Mouse (Mus musculus) forebrain, embryonic 16.5 days (tissue): ENCODE measurements around the gene Ccdc150. TPM values are rescaled to one million over a fixed set of nuclear protein-coding genes. Genes with fewer than 3 reads are reported as not detected.

ENCODE experiments used
- ATAC-seq: fragments of 200-750 bp; cut with Nextera tagmentation; 2 replicates; pipeline ENCODE4 v1.8.0; 2017; ENCODE audit warnings: mild to moderate bottlenecking, moderate library complexity
- H3K27ac ChIP-seq: fragments of 300-500 bp; sonication (generic); 2 replicates; pipeline ENCODE4 v1.5.1; 2014; ENCODE audit warnings: low read length, control low read depth
- H3K27me3 ChIP-seq: fragments of 300-500 bp; sonication (generic); replicated peaks from 2 replicates; pipeline ENCODE4 v1.6.1; 2014; ENCODE audit warnings: low read length; ENCODE audit not compliant: control insufficient read depth, insufficient read depth
- H3K36me3 ChIP-seq: fragments of 300-500 bp; sonication (generic); 2 replicates; pipeline ENCODE4 v1.6.1; 2014; ENCODE audit not compliant: control insufficient read depth, insufficient read depth
- H3K4me1 ChIP-seq: fragments of 300-500 bp; sonication (generic); replicated peaks from 2 replicates; pipeline ENCODE4 v1.6.1; 2014; ENCODE audit warnings: low read length; ENCODE audit not compliant: control insufficient read depth, insufficient read depth
- H3K4me2 ChIP-seq: fragments of 300-500 bp; sonication (generic); 2 replicates; pipeline ENCODE4 v1.6.1; 2014; ENCODE audit warnings: mild to moderate bottlenecking, low read length, control low read depth
- H3K4me3 ChIP-seq: fragments of 300-500 bp; sonication (generic); replicated peaks from 2 replicates; pipeline ENCODE4 v1.5.1; 2014; ENCODE audit warnings: mild to moderate bottlenecking, low read length, control low read depth
- H3K9ac ChIP-seq: fragments of 300-500 bp; sonication (generic); replicated peaks from 2 replicates; pipeline ENCODE4 v1.6.1; 2014; ENCODE audit warnings: low read depth, low read length, control low read depth
- H3K9me3 ChIP-seq: fragments of 300-500 bp; sonication (generic); 2 replicates; pipeline ENCODE4 v1.6.1; 2016; ENCODE audit warnings: low read length; ENCODE audit not compliant: control insufficient read depth
- WGBS: fragments of 180-500 bp; shearing (Covaris S2); extraction: QIAGEN DNeasy Blood & Tissue Kit; methylation state at CpG from one replicate; pipeline ENCODE4 v1.1.7; 2014; 5-methylcytosine and 5-hydroxymethylcytosine counted together
- polyA plus RNA-seq: library from polyadenylated mRNA; unstranded; fragments of >200 nt; fragmentation: Nextera tagmentation; extraction: Ambion mirVana; gene quantifications from 2 replicates; pipeline ENCODE4 v1.2.1, GENCODE M21; 2015

Gene Ccdc150
- polyA plus RNA-seq, 1 experiment from 2014 or later = 0.15 TPM

GRCm38 (mm10) chr1:54332988-54333387 is 82.5 kb downstream of the Ccdc150 start:
- 54% methylated on average over 4 of the region's 4 CpGs for WGBS
- ATAC-seq = no peak
- Histone ChIP-seq H3K27ac (no peak overlapping the region), H3K4me2 (no peak overlapping the region), H3K36me3 (no peaks in the 10 kb centered on the region), H3K9me3 (no peaks in the 10 kb centered on the region), H3K4me1 (no peaks in the 10 kb centered on the region), H3K27me3 (no peaks in the 10 kb centered on the region), H3K4me3 (no peak overlapping the region), H3K9ac (no peak overlapping the region)

GRCm38 (mm10) chr1:54354786-54355185 is 104.3 kb downstream of the Ccdc150 start:
- H3K9me3 ChIP-seq = no peaks in the 10 kb centered on the region
- H3K27ac ChIP-seq = no peak overlapping the region
- no peak overlapping the region for H3K9ac ChIP-seq
- ATAC-seq = no peak
- no peaks in the 10 kb centered on the region for H3K27me3 ChIP-seq
- no peaks in the 10 kb centered on the region for H3K36me3 ChIP-seq
- H3K4me1 ChIP-seq = no peaks in the 10 kb centered on the region
- WGBS = 89% methylated on average over 4 of the region's 4 CpGs
- H3K4me2 ChIP-seq = no peak overlapping the region
- no peak overlapping the region for H3K4me3 ChIP-seq

DNA sequence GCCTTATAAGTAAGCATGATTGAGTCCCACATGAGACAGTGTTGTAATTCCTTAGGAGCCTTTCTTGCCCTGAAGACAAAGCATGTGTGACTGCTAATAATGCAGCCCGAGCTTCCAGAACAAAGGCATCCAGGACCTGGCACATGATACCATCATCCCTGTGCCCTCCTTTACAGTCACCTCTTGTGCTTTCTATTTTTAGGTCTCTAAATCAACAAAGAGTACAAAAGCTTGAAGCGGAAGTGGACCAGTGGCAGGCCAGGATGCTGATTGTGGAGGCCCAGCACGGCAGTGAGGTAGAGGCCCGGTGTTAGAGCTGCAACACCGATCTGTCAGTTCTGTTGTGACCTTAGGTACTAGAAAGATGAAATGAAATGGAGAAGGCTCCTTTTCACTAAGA is 105.0 kb downstream of the Ccdc150 start:
- no peaks in the 10 kb centered on the region for H3K27me3 ChIP-seq
- no peak overlapping the region for H3K9ac ChIP-seq
- no peak overlapping the region for H3K27ac ChIP-seq
- H3K36me3 ChIP-seq = no peaks in the 10 kb centered on the region
- WGBS = 82% methylated on average over 5 of the region's 5 CpGs
- no peak for ATAC-seq
- H3K9me3 ChIP-seq = no peaks in the 10 kb centered on the region
- H3K4me3 ChIP-seq = no peak overlapping the region
- no peak overlapping the region for H3K4me2 ChIP-seq
- no peaks in the 10 kb centered on the region for H3K4me1 ChIP-seq

GRCm38 (mm10) chr1:54356566-54356965 is 106.1 kb downstream of the Ccdc150 start:
- Histone ChIP-seq H3K4me1 (no peaks in the 10 kb centered on the region), H3K36me3 (no peaks in the 10 kb centered on the region), H3K9me3 (no peaks in the 10 kb centered on the region), H3K9ac (no peak overlapping the region), H3K4me3 (no peak overlapping the region), H3K27me3 (no peaks in the 10 kb centered on the region), H3K4me2 (no peak overlapping the region), H3K27ac (no peak overlapping the region)
- WGBS = 88% methylated on average over 6 of the region's 6 CpGs
- ATAC-seq = no peak

DNA sequence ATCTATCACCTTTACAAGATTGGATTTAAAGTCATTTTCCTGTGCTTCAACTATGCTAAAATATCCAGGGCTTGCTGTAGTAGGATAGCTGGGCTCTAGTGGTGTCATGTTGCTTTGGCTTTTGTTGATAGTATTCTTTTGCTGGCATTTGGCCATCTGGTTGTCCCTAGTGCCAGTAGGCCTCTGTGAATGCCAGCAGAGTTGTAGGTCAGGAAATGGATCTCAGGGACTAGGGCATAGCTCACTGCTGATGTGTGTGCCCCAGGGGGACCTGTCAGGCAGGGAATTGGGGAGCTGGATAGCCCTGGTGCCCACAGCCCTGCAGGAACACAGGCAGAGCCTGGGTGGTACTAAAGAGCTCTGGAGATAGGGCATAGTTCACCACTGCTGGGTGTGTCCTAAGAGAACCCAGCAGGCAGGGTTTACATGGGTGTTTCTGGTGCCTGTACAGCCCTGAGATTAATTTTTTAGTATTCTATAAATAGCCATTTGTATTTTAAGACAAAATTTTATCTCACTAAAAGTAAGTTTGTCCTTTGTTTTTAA is 127.1 kb downstream of the Ccdc150 start:
- H3K36me3 ChIP-seq = no peaks in the 10 kb centered on the region
- H3K9me3 ChIP-seq = no peaks in the 10 kb centered on the region
- H3K4me3 ChIP-seq = no peak overlapping the region
- no peak overlapping the region for H3K9ac ChIP-seq
- H3K27ac ChIP-seq = no peak overlapping the region
- no peak for ATAC-seq
- H3K4me1 ChIP-seq = no peaks in the 10 kb centered on the region
- H3K27me3 ChIP-seq = no peaks in the 10 kb centered on the region
- H3K4me2 ChIP-seq = no peak overlapping the region

- Histone ChIP-seq H3K36me3 (no peaks in the 10 kb centered on the region), H3K4me3 (no peak overlapping the region), H3K4me2 (no peak overlapping the region), H3K9ac (no peak overlapping the region), H3K9me3 (no peaks in the 10 kb centered on the region), H3K4me1 (no peaks in the 10 kb centered on the region), H3K27ac (no peak overlapping the region), H3K27me3 (no peaks in the 10 kb centered on the region)
- ATAC-seq = peak; percentile 84
- 83% methylated on average over 9 of the region's 9 CpGs for WGBS
Measured at GRCm38 (mm10) chr1:54380978-54381914, 130.8 kb downstream of the Ccdc150 start.

- Histone ChIP-seq H3K36me3 (no peaks in the 10 kb centered on the region), H3K27me3 (no peaks in the 10 kb centered on the region), H3K9ac (no peak overlapping the region), H3K9me3 (no peaks in the 10 kb centered on the region), H3K4me1 (no peaks in the 10 kb centered on the region), H3K27ac (no peak overlapping the region), H3K4me2 (no peak overlapping the region), H3K4me3 (no peak overlapping the region)
- WGBS = 10% methylated on average over 1 of the region's 1 CpGs
- ATAC-seq = no peak
Measured at GRCm38 (mm10) chr1:54384221-54384620, 133.7 kb downstream of the Ccdc150 start.

- no peak for ATAC-seq
- Histone ChIP-seq H3K4me3 (no peak overlapping the region), H3K4me2 (no peak overlapping the region), H3K27ac (no peak overlapping the region), H3K9ac (no peak overlapping the region), H3K36me3 (peaks cover 23% of the 10 kb centered on the region), H3K27me3 (no peaks in the 10 kb centered on the region), H3K9me3 (no peaks in the 10 kb centered on the region), H3K4me1 (no peaks in the 10 kb centered on the region)
Measured at GRCm38 (mm10) chr1:54402736-54403135, 152.3 kb downstream of the Ccdc150 start.
